Mouse (Mus musculus) MEL (cell line): Measurements from ENCODE around the gene Lgr5.

Experiments
- CTCF ChIP-seq, 3 experiments: IDR thresholded peaks in 2 of 3; conservative IDR thresholded peaks in 1 of 3; 2 replicates each; pipeline ENCODE4 v1.5.1; 2011 to 2012; ENCODE audit warnings: low read length in 3 of 3, low read depth in 2 of 3, mild to moderate bottlenecking in 2 of 3, improper control_type of control experiment in 1 of 3, inconsistent platforms in 1 of 3, mixed read lengths in 1 of 3, moderate library complexity in 1 of 3; ENCODE audit not compliant: control insufficient read depth in 1 of 3, insufficient read depth in 1 of 3, poor library complexity in 1 of 3, severe bottlenecking in 1 of 3
- TCF12 ChIP-seq: IDR thresholded peaks from 2 replicates; pipeline ENCODE4 v1.6.1; 2014; ENCODE audit warnings: low read depth, mild to moderate bottlenecking, inconsistent platforms, low read length, improper control_type of control experiment, moderate library complexity

DNA sequence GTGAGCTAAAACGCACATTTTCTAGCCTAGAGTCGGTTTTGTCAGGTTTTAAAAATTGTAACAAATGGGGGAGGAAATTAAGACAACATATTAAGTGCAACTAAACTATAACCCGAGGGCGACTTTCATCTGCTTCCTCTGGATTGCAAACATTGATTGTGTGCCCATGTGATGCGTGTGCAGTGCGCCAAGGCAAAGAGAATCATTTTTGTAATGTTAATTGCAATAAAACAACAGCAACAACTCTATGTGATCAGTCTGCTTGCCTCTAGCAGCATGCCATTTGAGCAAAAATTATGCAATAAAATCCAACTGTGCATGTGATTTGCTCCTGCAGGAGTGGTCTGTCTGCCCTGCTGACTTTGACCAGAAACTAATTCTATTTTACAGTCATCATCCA lies 39.1 kb upstream of the Lgr5 start:
- TF ChIP-seq CTCF (IDR thresholded peaks at IDR 0.05 in 2 of 3, conservative IDR thresholded peaks at IDR 0.05 in 1 of 3; ENCODE audit: control insufficient read depth in 1 of 3, insufficient read depth in 1 of 3, low read depth in 2 of 3, low read length in 3 of 3, poor library complexity in 1 of 3, severe bottlenecking in 1 of 3) (no peak), TCF12 (no peak)
